Mouse (Mus musculus) midbrain, embryonic 13.5 days (tissue): ENCODE data around the gene Adam10. TPM values are rescaled to one million over a fixed set of nuclear protein-coding genes. Genes with fewer than 3 reads are reported as not detected.

Source experiments
- ATAC-seq: fragments of 200-750 bp; cut with Nextera tagmentation; 2 replicates; pipeline ENCODE4 v1.8.0; 2017; ENCODE audit warnings: mild to moderate bottlenecking, moderate TSS enrichment, moderate library complexity
- H3K27ac ChIP-seq: fragments of 300-500 bp; sonication (generic); 2 replicates; pipeline ENCODE4 v1.5.1; 2015; ENCODE audit warnings: inconsistent platforms, mild to moderate bottlenecking, moderate library complexity
- H3K27me3 ChIP-seq: fragments of 300-500 bp; sonication (generic); 2 replicates; pipeline ENCODE4 v1.6.1; 2015; ENCODE audit warnings: mild to moderate bottlenecking, inconsistent platforms
- H3K36me3 ChIP-seq: fragments of 300-500 bp; sonication (generic); 2 replicates; pipeline ENCODE4 v1.6.1; 2015; ENCODE audit warnings: mild to moderate bottlenecking, inconsistent platforms
- H3K4me1 ChIP-seq: fragments of 300-500 bp; sonication (generic); replicated peaks from 2 replicates; pipeline ENCODE4 v1.6.1; 2015; ENCODE audit warnings: inconsistent platforms
- H3K4me2 ChIP-seq: fragments of 300-500 bp; sonication (generic); replicated peaks from 2 replicates; pipeline ENCODE4 v1.6.1; 2015; ENCODE audit warnings: moderate library complexity, mild to moderate bottlenecking, inconsistent platforms
- H3K4me3 ChIP-seq: fragments of 300-500 bp; sonication (generic); replicated peaks from 2 replicates; pipeline ENCODE4 v1.5.1; 2015; ENCODE audit warnings: mild to moderate bottlenecking, inconsistent platforms
- H3K9ac ChIP-seq: fragments of 300-500 bp; sonication (generic); replicated peaks from 2 replicates; pipeline ENCODE4 v1.6.1; 2015; ENCODE audit warnings: mild to moderate bottlenecking, inconsistent platforms
- H3K9me3 ChIP-seq: fragments of 300-500 bp; sonication (generic); 2 replicates; pipeline ENCODE4 v1.6.1; 2016; ENCODE audit warnings: mild to moderate bottlenecking, inconsistent platforms
- WGBS: fragments of 180-500 bp; shearing (Covaris S2); methylation state at CpG from one replicate; pipeline ENCODE4 v1.1.7; 2015; 5-methylcytosine and 5-hydroxymethylcytosine counted together
- polyA plus RNA-seq: library from polyadenylated mRNA; unstranded; fragments of >200 nt; fragmentation: Nextera tagmentation; extraction: Ambion mirVana; gene quantifications from 2 replicates; pipeline ENCODE4 v1.2.1, GENCODE M21; 2015

The Adam10 gene
- polyA plus RNA-seq, 1 experiment from 2014 or later = 68.5 TPM

DNA sequence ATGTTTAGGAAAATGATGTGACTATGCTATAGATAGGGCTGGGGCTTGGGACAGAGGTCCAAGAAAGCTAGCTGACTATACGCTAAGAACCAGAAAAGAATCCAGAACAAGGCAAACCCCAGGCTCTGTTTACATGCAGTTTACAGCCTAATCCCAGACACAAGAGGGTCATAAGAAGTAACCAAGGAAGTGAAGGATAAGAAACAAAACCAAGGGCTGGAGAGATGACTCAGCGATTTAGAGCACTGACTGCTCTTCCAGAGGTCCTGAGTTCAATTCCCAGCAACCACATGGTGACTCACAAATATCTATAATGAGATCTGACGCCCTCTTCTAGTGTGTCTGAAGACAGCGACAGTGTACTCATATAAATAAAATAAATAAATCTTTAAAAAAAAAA lies 3.7 kb upstream of the Adam10 start:
- WGBS = 75% methylated on average over 4 of the region's 4 CpGs
- H3K36me3 ChIP-seq = no peaks in the 10 kb centered on the region
- H3K9me3 ChIP-seq = no peaks in the 10 kb centered on the region
- peaks cover 3% of the 10 kb centered on the region for H3K4me1 ChIP-seq
- ATAC-seq = no peak
- no peak overlapping the region for H3K27ac ChIP-seq
- H3K9ac ChIP-seq = no peak overlapping the region
- no peaks in the 10 kb centered on the region for H3K27me3 ChIP-seq
- no peak overlapping the region for H3K4me3 ChIP-seq
- no peak overlapping the region for H3K4me2 ChIP-seq

DNA sequence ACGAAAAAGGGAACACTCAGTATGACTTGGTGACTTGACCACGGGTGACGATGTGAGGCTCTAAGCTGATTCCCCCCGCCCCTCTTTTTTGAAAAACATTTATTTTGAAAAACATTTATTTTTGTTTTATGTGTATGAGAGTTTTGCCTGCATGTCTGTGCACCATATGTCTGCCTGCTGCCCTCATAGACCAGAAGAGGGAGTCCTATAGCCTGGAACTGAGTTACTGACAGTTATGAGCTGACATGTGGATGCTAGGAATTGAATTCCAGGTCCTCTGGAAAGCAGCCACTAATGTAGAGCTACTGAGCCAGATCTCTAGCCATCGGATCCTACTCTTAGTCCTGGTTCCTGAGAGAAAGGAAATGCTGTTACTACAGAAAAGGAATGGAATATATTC lies 2.8 kb upstream of the Adam10 start:
- H3K9me3 ChIP-seq = no peaks in the 10 kb centered on the region
- H3K27me3 ChIP-seq = no peaks in the 10 kb centered on the region
- ATAC-seq = no peak
- peaks cover 12% of the 10 kb centered on the region for H3K4me1 ChIP-seq
- H3K4me3 ChIP-seq = no peak overlapping the region
- no peak overlapping the region for H3K4me2 ChIP-seq
- H3K9ac ChIP-seq = no peak overlapping the region
- no peak overlapping the region for H3K27ac ChIP-seq
- WGBS = 89% methylated on average over 5 of the region's 5 CpGs
- H3K36me3 ChIP-seq = no peaks in the 10 kb centered on the region

DNA sequence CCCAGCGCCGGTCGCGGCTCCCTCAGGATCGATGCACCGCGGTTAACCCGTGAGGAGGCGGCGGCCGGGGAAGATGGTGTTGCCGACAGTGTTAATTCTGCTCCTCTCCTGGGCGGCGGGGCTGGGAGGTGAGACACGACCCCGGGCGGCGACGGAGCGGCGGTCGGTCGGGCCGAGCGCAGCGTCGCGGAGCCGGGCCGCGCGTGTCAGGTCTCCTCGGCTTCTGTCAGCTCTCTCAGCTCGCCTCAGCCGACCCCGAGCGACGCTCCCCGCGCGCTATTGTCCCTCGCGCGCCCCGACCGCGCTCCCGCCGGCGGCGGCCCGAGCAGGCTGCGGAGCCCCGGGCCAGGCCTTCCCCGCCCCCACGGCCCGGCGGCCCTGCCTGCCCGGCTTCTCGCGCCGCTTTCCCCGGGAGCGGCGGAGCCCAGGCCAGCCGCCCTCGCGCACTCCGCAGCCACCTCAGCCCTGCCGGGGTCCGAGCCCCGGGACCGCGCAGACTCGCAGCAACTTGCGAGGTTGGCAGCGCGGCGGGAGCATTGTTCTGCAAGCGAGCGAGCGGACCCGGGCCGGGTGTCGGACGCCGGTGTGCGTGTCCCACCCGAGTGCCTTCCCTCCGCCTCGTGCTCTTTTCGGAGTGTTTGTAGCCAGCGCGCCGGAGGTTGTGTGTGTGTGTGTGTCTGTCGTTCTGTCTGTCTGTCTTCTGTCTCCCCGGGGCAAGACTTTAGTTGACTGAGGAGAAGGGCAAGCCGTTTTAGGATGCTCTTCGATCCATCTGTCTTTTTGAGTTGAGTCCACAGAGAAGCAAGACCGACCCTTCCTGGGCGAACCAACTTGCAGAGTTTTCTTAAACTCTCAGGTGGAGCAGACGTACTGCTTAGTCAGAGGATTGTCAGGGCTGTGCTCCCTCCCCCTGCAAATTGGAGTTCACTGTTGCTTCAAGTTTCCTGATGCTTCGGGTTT lies 615 bp downstream of the Adam10 start:
- Histone ChIP-seq H3K27ac (peak overlapping the region; percentile 98), H3K4me1 (peaks cover 24% of the 10 kb centered on the region), H3K27me3 (no peaks in the 10 kb centered on the region), H3K9me3 (no peaks in the 10 kb centered on the region), H3K4me3 (peak overlapping the region; percentile 96), H3K36me3 (no peaks in the 10 kb centered on the region), H3K9ac (peak overlapping the region; percentile 96), H3K4me2 (peak overlapping the region; percentile 92)
- under 1% methylated on average over 91 of the region's 103 CpGs for WGBS
- ATAC-seq = no peak; the same call in 1 of the 2 replicates

DNA sequence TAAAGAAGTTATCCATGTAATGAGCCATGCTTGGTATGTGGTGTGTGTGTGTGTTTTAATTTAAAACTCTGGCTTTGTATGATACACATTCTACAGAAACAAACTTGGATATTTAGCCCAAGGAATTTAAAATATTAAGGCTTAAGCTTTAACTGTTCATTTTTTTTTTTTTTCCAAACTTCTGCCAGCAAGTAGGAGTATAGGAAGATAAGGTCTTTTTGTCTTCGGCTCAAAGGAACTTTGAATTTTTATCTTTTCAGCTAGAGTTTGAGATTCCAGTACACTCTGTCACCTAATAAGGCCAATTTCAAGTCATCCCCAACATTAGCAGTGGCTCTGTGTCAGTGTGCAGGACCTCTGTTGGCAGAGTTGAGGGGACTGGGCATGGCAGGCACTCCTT lies 3.4 kb downstream of the Adam10 start:
- H3K4me3 ChIP-seq = no peak overlapping the region
- no peak overlapping the region for H3K4me2 ChIP-seq
- 90% methylated on average over 1 of the region's 1 CpGs for WGBS
- H3K27ac ChIP-seq = no peak overlapping the region
- no peaks in the 10 kb centered on the region for H3K36me3 ChIP-seq
- peaks cover 24% of the 10 kb centered on the region for H3K4me1 ChIP-seq
- H3K9ac ChIP-seq = no peak overlapping the region
- no peaks in the 10 kb centered on the region for H3K27me3 ChIP-seq
- no peaks in the 10 kb centered on the region for H3K9me3 ChIP-seq
- ATAC-seq = no peak

DNA sequence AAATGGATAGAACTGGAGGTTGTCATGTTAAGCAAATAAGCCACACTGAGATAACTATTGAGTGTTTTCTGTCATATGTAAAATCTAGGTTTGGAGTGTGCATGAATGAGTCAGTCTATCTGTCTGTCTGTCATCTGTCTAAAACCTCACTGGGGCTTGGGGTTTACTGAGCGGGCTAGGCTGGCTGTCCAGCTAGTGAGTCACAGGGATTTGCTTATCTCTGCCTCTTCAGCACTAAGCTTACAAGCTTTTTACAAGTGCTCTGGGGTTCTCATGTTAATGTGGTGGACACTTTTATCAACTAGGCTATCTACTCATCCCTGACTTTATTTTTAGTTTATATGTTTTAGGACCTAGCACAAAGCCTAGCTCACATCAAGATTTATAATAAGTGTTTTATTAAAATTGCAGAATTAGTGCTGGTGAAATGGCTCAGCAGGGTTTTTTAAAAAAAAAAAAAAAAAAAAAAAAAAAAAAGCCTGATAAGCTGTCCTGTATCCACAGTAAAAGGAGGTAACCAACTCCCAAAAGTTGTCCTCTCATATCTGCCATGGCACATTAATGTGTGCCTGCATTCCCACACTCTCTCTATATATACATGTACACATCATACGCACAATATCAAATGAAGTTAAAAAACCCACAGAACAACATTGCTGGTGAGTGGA lies 9.6 kb downstream of the Adam10 start:
- no peak for ATAC-seq
- no peaks in the 10 kb centered on the region for H3K36me3 ChIP-seq
- no peaks in the 10 kb centered on the region for H3K27me3 ChIP-seq
- no peak overlapping the region for H3K4me3 ChIP-seq
- WGBS = 88% methylated on average over 2 of the region's 2 CpGs
- H3K4me1 ChIP-seq = peaks cover 7% of the 10 kb centered on the region; the same call in 1 of the 2 replicates
- H3K4me2 ChIP-seq = no peak overlapping the region
- no peak overlapping the region for H3K9ac ChIP-seq
- no peaks in the 10 kb centered on the region for H3K9me3 ChIP-seq
- no peak overlapping the region for H3K27ac ChIP-seq

DNA sequence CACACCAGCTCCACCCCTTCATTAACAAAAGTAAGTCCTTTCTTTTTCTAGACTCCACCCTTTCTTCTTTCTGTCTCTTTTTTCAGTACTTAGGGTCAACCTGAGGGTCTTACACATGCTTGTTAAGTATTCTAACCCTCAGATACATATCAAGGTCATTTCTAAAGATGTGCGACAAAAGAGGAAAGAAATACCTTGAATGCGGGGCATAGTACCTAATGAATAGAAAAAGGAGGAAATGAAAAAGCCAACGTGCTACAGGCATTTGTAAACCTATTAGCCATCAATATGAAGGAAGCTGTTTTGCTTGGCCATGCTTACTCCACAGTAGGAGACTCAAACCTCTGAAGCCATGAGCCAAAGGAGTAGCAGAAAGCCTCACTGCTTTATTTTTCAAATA lies 11.1 kb downstream of the Adam10 start:
- 74% methylated on average over 3 of the region's 3 CpGs for WGBS

DNA sequence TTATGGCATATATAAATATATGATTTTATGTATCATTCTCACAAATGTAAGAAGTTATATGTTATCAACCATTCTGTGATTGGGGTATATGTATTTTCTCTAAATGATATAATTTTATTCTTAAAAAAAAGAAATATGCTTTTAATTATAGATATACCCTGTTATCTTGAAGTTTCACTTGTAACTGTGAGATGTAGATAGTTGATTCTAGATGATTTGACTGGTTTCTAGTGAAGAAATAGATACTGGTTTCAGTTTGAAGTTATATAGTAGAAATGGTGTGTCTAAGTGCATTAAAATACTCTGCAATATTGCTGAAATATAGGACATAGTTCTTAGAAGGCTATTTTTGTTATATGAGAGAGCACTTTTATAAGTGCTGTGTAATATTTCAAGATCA lies 11.8 kb downstream of the Adam10 start:
- Histone ChIP-seq H3K27ac (no peak overlapping the region), H3K4me3 (no peak overlapping the region), H3K9ac (no peak overlapping the region), H3K27me3 (no peaks in the 10 kb centered on the region), H3K36me3 (no peaks in the 10 kb centered on the region), H3K9me3 (no peaks in the 10 kb centered on the region), H3K4me1 (peaks cover 7% of the 10 kb centered on the region; the same call in 1 of the 2 replicates), H3K4me2 (no peak overlapping the region)
- ATAC-seq = no peak

More for the DNA sequence above, 11.1 kb downstream of the Adam10 start:
- Histone ChIP-seq H3K9ac (no peak overlapping the region), H3K4me1 (peaks cover 7% of the 10 kb centered on the region; the same call in 1 of the 2 replicates), H3K27ac (no peak overlapping the region), H3K4me2 (no peak overlapping the region), H3K27me3 (no peaks in the 10 kb centered on the region), H3K36me3 (no peaks in the 10 kb centered on the region), H3K9me3 (no peaks in the 10 kb centered on the region), H3K4me3 (no peak overlapping the region)
- ATAC-seq = no peak

DNA sequence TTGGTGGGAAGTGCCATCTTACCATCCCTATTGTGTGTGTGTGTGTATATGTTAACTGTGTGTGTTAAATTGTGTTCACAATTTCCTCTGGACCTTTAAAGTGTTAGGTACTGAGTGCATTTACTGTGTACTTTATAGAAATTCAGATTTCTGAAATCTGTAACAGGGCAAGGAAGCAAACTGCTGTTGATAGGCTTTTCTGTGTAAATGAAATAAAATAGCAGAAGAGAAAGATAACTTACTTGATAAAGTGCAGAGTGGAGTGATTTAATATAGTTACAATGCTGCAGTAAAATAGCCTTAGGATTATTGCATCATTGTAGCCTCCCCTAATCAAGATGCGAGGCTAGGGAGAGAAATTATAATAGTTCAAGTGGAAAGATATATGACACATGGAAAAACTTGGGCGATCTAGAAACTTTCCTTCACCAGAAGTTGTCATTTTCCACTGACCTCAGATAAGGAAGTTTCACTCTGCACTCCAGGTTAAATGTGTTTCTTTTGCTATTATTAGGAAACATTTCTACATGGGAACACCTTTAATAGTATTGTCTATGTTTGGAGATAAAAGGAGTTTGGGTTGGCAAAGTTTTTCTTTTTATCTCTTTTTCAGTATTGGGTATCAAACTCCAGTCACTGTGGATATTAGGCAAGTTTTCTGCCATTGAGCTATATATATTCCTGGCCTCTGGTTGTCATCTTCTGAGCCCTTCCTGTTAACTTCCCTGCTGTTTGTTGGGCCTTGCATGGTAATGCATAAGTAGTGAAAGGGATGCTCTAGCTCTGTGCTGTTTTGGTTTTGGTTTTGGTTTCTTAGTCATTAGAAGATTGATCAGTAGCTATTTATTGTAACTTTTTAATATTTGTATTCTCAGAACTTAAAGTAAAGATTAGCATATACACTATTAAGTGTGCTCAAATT lies 13.2 kb downstream of the Adam10 start:
- Histone ChIP-seq H3K36me3 (no peaks in the 10 kb centered on the region), H3K4me1 (peaks cover 7% of the 10 kb centered on the region; the same call in 1 of the 2 replicates), H3K27ac (no peak overlapping the region), H3K4me2 (no peak overlapping the region), H3K9me3 (no peaks in the 10 kb centered on the region), H3K9ac (no peak overlapping the region), H3K4me3 (no peak overlapping the region), H3K27me3 (no peaks in the 10 kb centered on the region)
- no peak for ATAC-seq
- 81% methylated on average over 2 of the region's 2 CpGs for WGBS

DNA sequence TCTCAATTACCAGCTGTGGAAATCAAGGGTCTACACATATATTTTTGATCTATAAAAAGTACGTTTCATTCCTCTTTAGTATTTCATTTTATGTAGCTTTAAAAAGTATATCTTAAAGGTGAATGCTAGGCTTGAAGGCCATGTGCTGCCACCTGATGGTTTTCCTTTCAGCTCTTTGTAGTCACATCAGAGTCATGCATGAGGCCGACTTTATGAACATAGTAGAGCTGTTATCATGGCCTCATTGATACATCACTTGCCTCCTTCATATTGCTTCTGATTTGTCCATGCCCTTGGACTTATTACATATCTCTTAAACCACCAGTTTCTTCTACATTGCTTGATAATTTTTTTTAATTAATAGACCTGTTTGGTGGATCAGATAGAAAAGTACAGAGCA lies 16.9 kb downstream of the Adam10 start:
- Histone ChIP-seq H3K27ac (no peak overlapping the region), H3K27me3 (no peaks in the 10 kb centered on the region), H3K4me2 (no peak overlapping the region), H3K4me1 (peaks cover 5% of the 10 kb centered on the region; the same call in 1 of the 2 replicates), H3K9me3 (no peaks in the 10 kb centered on the region), H3K36me3 (no peaks in the 10 kb centered on the region), H3K9ac (no peak overlapping the region), H3K4me3 (no peak overlapping the region)
- no peak for ATAC-seq
- WGBS = 96% methylated on average over 2 of the region's 2 CpGs

DNA sequence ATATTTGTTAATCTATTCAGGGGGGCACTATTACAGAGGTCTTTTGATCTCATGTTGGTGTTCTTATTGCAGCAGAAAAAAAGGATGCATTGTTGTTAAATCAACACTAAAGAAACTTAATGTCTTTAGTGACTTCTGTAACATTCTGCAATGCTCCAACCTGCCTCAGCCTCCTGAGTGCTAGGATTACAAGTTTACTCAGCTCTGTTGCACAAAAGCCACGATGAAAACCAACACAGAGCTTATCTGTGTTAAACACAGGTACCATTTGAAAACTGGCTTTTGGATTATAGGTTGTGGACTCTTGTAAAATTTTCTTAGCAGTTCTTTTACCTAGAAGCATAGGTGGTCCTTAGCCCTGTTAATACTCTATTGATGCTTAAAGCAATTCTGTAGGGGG lies 19.3 kb downstream of the Adam10 start:
- Histone ChIP-seq H3K4me3 (no peak overlapping the region), H3K9ac (no peak overlapping the region), H3K27ac (no peak overlapping the region), H3K27me3 (no peaks in the 10 kb centered on the region), H3K4me2 (no peak overlapping the region), H3K9me3 (no peaks in the 10 kb centered on the region), H3K36me3 (no peaks in the 10 kb centered on the region), H3K4me1 (peaks cover 3% of the 10 kb centered on the region; the same call in 1 of the 2 replicates)
- no peak for ATAC-seq
- 88% methylated on average over 1 of the region's 1 CpGs for WGBS

DNA sequence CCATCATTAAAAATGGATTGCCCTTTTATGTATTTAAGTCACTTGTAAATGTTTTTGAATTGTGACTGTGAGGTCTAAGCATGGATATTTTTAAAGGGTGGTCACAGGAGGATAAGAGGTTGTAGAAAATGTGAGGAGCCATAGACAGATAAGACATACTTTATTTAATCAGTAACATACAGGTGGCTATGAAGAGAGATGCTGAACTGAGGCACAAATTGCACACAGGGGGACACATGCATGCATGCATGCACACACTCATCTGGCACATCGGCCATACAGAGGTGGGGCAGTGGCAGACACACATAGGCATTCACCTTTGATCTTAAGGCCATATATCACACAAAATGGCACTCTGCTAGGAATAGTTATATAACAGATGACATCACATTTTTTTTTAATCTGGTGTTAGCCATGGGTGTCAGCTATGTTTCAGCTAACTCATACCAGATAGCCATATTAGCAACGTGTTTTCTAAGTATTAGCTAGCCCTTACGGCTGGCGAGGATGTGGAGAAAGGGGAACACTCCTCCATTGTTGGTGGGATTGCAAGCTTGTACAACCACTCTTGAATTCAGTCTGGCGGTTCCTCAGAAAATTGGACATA lies 24.9 kb downstream of the Adam10 start:
- Histone ChIP-seq H3K36me3 (peaks cover 6% of the 10 kb centered on the region), H3K4me1 (peaks cover 3% of the 10 kb centered on the region; the same call in 1 of the 2 replicates), H3K27me3 (no peaks in the 10 kb centered on the region), H3K4me3 (no peak overlapping the region), H3K27ac (no peak overlapping the region), H3K4me2 (no peak overlapping the region), H3K9me3 (no peaks in the 10 kb centered on the region), H3K9ac (no peak overlapping the region)
- no peak for ATAC-seq
- WGBS = 94% methylated on average over 5 of the region's 5 CpGs
